Mouse (Mus musculus): Measurements from ENCODE around the gene Haus4.

The Haus4 gene

DNA sequence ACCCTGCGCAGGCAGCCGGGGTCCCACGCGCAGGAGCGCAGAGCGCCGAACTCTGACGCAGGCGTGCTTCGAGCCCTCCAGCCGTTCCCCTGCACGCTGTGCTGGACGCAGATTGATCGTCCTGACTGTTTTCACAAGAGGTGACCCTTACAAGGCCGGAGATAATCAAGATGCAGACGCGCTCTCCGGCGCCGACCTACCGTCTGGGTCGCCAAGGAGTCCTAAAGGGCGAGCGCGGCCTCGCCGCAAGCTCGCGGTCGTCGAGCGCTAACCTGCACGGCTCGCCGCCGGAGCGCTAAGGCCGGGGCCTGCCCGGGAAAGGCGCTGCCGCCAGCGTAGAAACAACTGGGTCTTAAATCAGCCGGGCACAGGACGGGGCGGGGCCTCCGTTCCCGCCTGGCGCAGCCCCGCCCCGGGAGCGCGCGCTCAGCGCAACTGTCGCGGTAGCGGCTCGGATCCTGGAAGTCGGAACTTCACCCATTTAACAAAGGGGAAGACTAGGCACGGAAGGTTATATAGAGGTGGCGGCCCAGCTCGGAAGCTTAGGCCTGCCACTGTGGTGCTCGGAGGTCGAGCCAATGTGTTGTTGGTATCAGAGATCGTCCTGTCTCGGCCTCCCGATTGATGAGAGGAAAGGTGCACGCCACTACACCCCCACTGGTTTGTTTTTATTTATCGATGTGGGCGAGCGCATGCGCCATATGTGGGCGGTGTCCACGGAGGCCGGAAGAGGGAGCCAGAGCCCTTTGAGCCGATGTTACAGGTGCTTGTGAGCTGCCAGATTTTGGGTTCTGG, at the start of gene Haus4:
Gene Haus4 (minus strand): TSS at position 642 of the 795 bp plus-strand sequence.
- peak; percentile 67 for DNase-seq

DNA sequence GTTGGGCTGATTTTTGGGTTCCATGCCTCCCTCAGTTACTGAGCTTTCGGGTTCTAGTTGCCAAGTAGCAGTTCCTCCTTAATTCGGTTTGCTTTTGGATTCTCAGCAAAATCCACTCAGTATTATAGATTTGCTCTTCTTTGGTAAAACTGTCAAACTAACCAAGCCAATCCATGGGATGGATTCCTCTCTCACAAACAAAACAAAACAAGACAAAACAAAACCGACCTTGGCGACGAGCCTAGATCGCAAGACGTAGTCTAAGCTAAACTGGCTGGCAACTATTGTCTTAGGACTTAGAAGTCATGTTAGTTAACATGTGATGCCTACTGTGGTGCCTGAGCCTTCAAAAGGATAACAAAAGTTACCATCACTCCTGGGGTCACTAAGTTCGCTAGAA, 49.3 kb upstream of the Haus4 start:
- peak; percentile 30 for DNase-seq

DNA sequence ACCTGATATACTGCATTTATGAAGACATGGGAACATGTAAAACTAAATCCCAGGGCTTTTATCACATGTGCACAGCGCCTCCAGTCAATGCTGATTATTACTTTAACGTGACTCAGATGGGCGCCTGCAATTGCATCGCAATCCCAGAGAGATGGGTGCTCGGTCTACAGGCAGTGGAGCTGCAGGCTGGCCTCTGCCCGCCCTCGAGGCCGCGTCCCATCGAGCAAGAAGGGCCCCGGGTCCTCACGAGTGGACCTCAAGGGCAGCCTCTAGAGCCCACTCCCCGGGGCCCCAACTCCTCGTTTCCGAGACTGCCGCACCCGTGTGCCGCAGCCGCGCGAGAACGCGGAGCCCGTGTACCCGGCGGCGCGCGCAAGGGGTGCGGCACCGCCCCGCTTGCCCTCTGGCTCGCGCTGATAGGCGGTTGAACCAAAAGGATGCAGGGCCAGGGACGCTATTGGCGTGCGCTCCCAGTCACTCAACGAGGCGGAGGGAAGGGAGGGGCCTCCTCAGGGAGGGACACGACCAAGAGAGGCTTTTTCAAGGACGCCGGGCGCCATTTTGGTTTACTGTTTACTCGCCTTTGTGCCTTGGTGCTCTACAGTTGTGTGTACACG, 48.7 kb upstream of the Haus4 start:
- peak; percentile 96 for DNase-seq

DNA sequence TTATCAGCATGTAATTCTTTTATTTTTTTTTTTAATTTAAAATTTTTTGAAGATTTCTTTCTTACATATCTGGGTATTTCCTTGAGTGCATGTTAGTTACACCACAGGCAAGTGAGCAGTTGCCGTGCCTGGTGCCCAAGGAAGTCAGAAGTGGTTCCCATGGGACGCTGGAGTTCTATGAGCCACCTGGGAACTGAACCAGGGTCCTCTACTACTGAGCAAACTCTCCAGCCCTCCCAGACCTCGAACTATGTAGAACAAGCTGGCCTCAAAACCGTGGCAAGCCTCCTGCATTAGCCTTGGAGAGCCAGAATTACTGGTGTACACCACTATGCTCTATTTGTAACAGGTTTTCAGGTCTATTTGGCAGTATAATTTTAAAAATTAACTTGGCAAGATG, 48.2 kb upstream of the Haus4 start:
- DNase-seq = peak; percentile 29

- DNase-seq = no peak
Measured at GRCm38 (mm10) chr14:54601601-54602000, 47.2 kb upstream of the Haus4 start.

DNA sequence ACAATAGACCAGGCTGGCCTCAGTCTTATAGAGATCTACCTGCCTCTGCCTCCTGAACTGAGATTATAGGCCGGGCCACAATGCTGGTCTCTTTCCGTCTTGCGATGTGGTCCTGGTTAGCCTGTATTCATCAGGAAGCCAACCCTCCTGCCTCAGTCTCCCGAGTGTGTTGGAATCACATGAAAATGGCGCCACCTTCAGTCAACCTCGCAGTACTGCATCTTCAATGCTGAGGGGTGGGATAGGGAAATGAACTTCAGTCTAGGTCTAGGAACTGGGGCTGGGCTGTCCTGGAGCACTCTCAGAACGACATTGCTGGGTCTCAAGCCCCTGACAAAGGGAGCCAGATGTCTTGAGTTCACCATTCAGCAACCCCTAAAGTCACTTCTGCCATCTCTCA, 42.7 kb upstream of the Haus4 start:
- DNase-seq = no peak

DNA sequence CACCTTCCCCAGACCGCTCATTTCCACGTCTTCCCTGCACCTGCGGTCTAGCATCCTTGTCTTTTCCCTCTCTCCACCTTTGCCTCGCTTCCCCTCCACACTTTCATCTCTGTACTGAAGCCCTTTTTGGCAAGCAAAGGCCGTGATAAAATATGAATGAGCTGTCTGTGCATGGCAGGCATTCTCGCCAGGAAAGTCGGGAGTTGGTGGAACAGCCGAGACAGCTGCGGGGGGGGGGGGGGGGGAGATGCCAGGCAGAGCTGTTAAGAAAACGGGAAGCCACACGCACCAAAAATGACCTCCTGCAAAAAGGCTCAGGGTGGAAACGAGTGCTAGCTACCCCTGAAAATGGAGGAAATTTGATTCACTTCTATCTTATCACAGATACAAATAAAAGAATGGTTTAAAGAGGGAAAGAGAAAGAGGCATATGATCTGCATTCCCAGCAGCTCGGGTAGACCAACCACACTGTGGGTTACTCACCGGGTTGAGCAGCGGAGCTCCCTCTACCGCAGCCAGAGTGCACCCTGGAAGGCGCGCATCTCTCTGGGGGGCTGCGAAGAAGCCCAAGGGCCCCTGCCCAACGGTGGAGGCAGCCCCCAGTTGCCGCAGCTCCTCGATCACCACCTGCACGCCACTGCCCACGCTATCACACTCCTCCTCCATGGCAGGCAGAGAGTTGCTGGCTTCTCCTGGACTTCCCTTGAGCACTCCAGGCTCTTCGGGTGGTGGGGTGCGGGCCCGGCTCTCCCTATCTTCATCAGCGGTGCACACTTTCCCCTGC, 40.4 kb upstream of the Haus4 start:
- no peak for DNase-seq

GRCm38 (mm10) chr14:54594055-54594454, 39.6 kb upstream of the Haus4 start:
- no peak for DNase-seq

GRCm38 (mm10) chr14:54592319-54592934, 38.0 kb upstream of the Haus4 start:
- no peak for DNase-seq

GRCm38 (mm10) chr14:54591056-54591455, 36.6 kb upstream of the Haus4 start:
- DNase-seq = no peak

DNA sequence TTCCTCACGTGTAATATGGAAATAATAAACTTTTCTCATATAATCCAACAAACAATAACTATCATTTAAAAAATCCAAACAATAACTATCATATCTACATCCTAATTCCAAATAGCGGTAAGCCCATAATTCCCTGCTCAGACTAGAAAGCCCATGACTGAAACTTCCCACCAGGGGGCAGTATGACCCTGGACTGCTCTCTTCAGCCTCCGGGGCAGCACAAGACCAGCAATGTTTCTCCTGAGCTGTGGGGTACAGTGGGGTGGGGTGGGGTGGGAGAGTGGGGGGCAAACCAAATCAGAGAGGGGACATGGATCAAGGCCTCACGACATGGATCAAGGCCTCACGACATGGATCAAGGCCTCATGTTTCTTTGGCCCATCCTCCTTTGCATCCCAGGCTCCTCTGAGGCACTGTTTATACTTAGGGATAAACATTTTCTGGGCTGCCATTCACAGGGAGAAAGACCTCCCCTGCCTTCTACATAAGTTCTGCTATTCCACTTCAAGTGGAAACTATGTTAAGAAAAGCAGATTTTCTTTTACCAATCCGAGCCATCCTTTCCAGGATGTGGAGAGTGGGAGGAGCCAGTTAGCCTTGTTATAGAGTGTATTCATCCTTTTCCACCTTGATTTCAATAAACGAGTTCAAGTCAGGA, 29.4 kb upstream of the Haus4 start:
- DNase-seq = peak; percentile 49

GRCm38 (mm10) chr14:54582536-54582935, 28.1 kb upstream of the Haus4 start:
- DNase-seq = no peak

DNA sequence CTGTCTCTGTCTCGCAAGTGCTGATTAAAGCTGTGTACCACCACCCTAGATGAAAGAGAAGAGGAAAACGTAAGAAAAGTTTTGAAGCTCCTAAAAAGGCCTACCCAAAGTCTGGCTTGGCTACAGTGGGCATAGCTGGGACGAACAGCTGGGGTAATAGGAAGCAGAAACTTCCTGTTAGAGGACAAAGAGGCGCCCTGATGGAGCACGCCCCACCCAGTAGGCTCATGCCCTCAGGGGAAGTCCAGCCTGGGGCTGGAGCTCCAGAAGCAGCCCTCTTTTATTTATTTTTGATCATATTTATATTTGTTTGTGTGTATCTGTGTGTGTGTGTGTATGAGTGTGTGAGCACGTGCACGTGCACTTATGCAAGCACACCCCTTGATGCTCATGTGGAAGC, 25.2 kb upstream of the Haus4 start:
- no peak for DNase-seq

GRCm38 (mm10) chr14:54578063-54578462, 23.6 kb upstream of the Haus4 start:
- no peak for DNase-seq

GRCm38 (mm10) chr14:54577089-54577982, 22.9 kb upstream of the Haus4 start, which contains the start of gene Ajuba:
Gene Ajuba (minus strand): TSS chr14:54577558.
- DNase-seq = no peak

GRCm38 (mm10) chr14:54576241-54577088, 22.0 kb upstream of the Haus4 start:
- DNase-seq = no peak

- no peak for DNase-seq
Measured at GRCm38 (mm10) chr14:54575631-54576030, 21.2 kb upstream of the Haus4 start.

DNA sequence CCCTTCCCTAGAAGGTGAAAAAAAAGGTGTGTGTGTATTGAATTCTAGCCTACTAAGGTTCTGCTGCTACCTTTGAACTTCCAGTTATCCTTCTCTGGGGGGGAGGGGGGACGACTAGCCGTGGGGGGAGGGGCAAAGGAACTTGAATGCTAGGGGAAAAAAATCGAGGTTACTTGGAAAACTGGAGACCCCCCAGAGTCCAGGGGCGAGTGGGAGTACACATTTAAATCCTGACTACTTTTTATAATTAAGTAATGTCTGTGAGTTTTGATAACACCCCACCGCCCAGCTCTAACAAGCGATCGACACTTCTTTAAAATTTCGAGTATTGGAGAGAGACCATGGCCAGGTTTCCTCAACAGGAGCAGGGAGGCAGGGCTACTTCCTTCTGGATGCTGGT, 20.6 kb upstream of the Haus4 start:
- no peak for DNase-seq

GRCm38 (mm10) chr14:54574253-54574652, 19.8 kb upstream of the Haus4 start:
- DNase-seq = no peak
